Mouse (Mus musculus) large intestine, adult 2 months (tissue): ENCODE data around the gene Retreg2. TPM values are rescaled to one million over a fixed set of nuclear protein-coding genes. Genes with fewer than 3 reads are reported as not detected.

Experiments used
- DNase-seq: peaks from one replicate; pipeline ENCODE4 v3.0.0-alpha.2; 2012; ENCODE audit warnings: low read depth, low spot score
- WGBS: fragments of 180-500 bp; shearing (Covaris S2); methylation state at CpG from one replicate; pipeline ENCODE4 v1.1.7; 2018; 5-methylcytosine and 5-hydroxymethylcytosine counted together
- polyA plus RNA-seq: library from polyadenylated mRNA; depleted of rRNA; stranded (reverse); fragments of >200 nt; gene quantifications from 2 replicates; pipeline ENCODE4 v1.2.3, GENCODE M21; 2012; rRNA removed

Gene Retreg2
- 79.0 and 93.9 TPM in 2 replicates for polyA plus RNA-seq

- DNase-seq, result peak; percentile 82
- whole genome bisulfite sequencing, result under 1% methylated on average over 91 of the region's 91 CpGs
Measured at GRCm38 (mm10) chr1:75142301-75143261, at the start of gene Retreg2, which contains the start of gene Cnppd1. TSS of gene Retreg2 (plus strand) at chr1:75142778. TSS of gene Cnppd1 (minus strand) at chr1:75142711.

- WGBS, result 87% methylated on average over 3 of the region's 3 CpGs
- DNase-seq, result no peak
Measured at GRCm38 (mm10) chr1:75122211-75122610, 20.4 kb upstream of the Retreg2 start.

- DNase-seq, result peak; percentile 78
- WGBS, result under 1% methylated on average over 56 of the region's 56 CpGs
Measured at GRCm38 (mm10) chr1:75124346-75125321, 17.9 kb upstream of the Retreg2 start, which contains the start of gene Nhej1. TSS of gene Nhej1 (minus strand) at chr1:75125200.

GRCm38 (mm10) chr1:75125418-75125817 is 17.2 kb upstream of the Retreg2 start:
- DNase-seq, result no peak
- WGBS, result 25% methylated on average over 5 of the region's 5 CpGs

- DNase-seq, result no peak
- 23% methylated on average over 3 of the region's 3 CpGs for WGBS
Measured at GRCm38 (mm10) chr1:75128641-75129040, 13.9 kb upstream of the Retreg2 start.

GRCm38 (mm10) chr1:75133421-75134207 is 9.0 kb upstream of the Retreg2 start, which contains the start of gene Slc23a3:
TSS of gene Slc23a3 (minus strand) at chr1:75133890.
- DNase-seq, result no peak

GRCm38 (mm10) chr1:75136293-75136692 is 6.3 kb upstream of the Retreg2 start:
- no peak for DNase-seq
- WGBS, result 73% methylated on average over 6 of the region's 6 CpGs

More at GRCm38 (mm10) chr1:75133421-75134207, 9.0 kb upstream of the Retreg2 start, which contains the start of gene Slc23a3:
- 27% methylated on average over 12 of the region's 12 CpGs for WGBS

GRCm38 (mm10) chr1:75136730-75137129 is 5.8 kb upstream of the Retreg2 start:
- no peak for DNase-seq
- WGBS, result 68% methylated on average over 3 of the region's 3 CpGs

- WGBS, result 90% methylated on average over 2 of the region's 2 CpGs
- no peak for DNase-seq
Measured at GRCm38 (mm10) chr1:75138448-75138847, 4.1 kb upstream of the Retreg2 start.

- DNase-seq, result no peak
- 2% methylated on average over 4 of the region's 4 CpGs for WGBS
Measured at GRCm38 (mm10) chr1:75140601-75141190, 1.9 kb upstream of the Retreg2 start.

GRCm38 (mm10) chr1:75141486-75142190 is 940 bp upstream of the Retreg2 start:
- under 1% methylated on average over 53 of the region's 53 CpGs for WGBS
- no peak for DNase-seq

- 94% methylated on average over 3 of the region's 3 CpGs for WGBS
Measured at GRCm38 (mm10) chr1:75145589-75145988, 3.0 kb downstream of the Retreg2 start.

GRCm38 (mm10) chr1:75147411-75148135 is 5.0 kb downstream of the Retreg2 start:
- DNase-seq, result no peak
- 73% methylated on average over 7 of the region's 7 CpGs for WGBS

More at GRCm38 (mm10) chr1:75145589-75145988, 3.0 kb downstream of the Retreg2 start:
- DNase-seq, result no peak

- no peak for DNase-seq
- 77% methylated on average over 4 of the region's 4 CpGs for WGBS
Measured at GRCm38 (mm10) chr1:75148727-75149126, 6.1 kb downstream of the Retreg2 start.

- 37% methylated on average over 3 of the region's 3 CpGs for WGBS
- no peak for DNase-seq
Measured at GRCm38 (mm10) chr1:75155837-75156236, 13.3 kb downstream of the Retreg2 start.

- DNase-seq, result no peak
Measured at GRCm38 (mm10) chr1:75158990-75159389, 16.4 kb downstream of the Retreg2 start.

- DNase-seq, result no peak
- WGBS, result 74% methylated on average over 5 of the region's 5 CpGs
Measured at GRCm38 (mm10) chr1:75159540-75160255, 17.1 kb downstream of the Retreg2 start.
